ENCODE assay signal across 7 mouse cellular contexts in the genomic region with DNA sequence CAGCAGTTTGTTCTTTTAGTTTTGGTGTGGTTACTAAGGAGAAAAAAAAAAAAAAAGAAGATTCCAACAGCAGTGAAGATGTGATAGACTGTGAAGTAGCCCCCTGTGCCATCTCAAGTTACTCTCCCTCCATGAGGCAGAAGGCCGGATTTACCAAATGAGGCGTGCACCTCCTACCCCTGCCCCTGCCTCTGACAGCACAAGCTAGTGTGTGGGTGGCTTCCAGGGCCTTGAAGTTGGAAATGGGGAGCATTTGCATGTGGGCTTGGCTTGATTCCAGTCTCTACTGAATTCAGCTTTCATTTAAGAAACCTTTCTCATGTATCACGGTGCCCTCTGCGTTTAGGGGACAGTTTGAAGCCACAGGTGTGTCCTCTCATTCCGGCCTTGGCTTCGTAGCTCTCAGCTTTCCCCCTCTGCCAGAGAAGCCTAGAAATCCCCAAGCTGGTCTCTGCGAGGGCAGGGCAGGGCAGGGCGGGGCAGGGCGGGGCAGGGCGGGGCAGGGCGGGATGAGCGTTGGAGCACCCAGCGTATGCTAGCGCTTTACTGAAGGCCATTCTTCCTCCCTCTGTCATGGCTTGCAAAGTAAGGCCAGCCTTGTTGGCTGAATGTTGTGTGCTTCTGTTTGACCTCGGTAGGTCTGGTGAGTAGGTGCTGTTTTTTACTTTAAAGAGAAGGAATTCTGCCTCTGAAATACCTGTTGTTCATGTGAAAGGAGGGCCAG. TPM values are rescaled to one million over a fixed set of nuclear protein-coding genes. Genes with fewer than 3 reads are reported as not detected.
DNase-seq lines count a peak whose midpoint lies in the region; ATAC-seq and TF ChIP-seq lines count a peak whose summit lies in the region.

No protein-coding gene starts in this region.

- H3K4me3 ChIP-seq in lung, embryonic 14.5 days (ENCODE audit: low read depth, low read length), result no peak overlapping the region
- H3K4me3 ChIP-seq in lung, postnatal 0 days (ENCODE audit: low read depth, low read length), result no peak overlapping the region
- no peak overlapping the region for H3K4me3 ChIP-seq in thymus, adult 2 months (ENCODE audit: control insufficient read depth, insufficient read depth, low read length)

- no peaks in the 10 kb centered on the region for H3K4me1 ChIP-seq in lung, embryonic 14.5 days (ENCODE audit: insufficient read depth)
- peaks cover 3% of the 10 kb centered on the region; the same call in 1 of the 2 replicates for H3K4me1 ChIP-seq in lung, postnatal 0 days (ENCODE audit: insufficient read depth, low read depth, low read length)
- H3K4me1 ChIP-seq in thymus, adult 2 months (replicated peaks; ENCODE audit: control insufficient read depth, insufficient read depth, low read length), result peaks cover 5% of the 10 kb centered on the region; the same call in 1 of the 2 replicates

- no peaks in the 10 kb centered on the region for H3K9me3 ChIP-seq in lung, embryonic 14.5 days (ENCODE audit: low read depth, low read length)
- no peaks in the 10 kb centered on the region for H3K9me3 ChIP-seq in lung, postnatal 0 days (ENCODE audit: low read length)

- no peak overlapping the region for H3K4me2 ChIP-seq in lung, embryonic 14.5 days
- H3K4me2 ChIP-seq in lung, postnatal 0 days (replicated peaks; ENCODE audit: low read depth, low read length), result no peak overlapping the region

- no peak overlapping the region for H3K9ac ChIP-seq in lung, embryonic 14.5 days
- no peak overlapping the region for H3K9ac ChIP-seq in lung, postnatal 0 days (replicated peaks; ENCODE audit: low read depth)

- TF ChIP-seq CTCF in lung, embryonic 14.5 days (IDR thresholded peaks at IDR 0.05; ENCODE audit: low read depth), result no peak
- TF ChIP-seq CTCF in lung, postnatal 0 days (IDR thresholded peaks at IDR 0.05), result no peak
- TF ChIP-seq CTCF in brain, embryonic 14.5 days (IDR thresholded peaks at IDR 0.05; ENCODE audit: borderline replicate concordance, extremely low read depth, insufficient read depth, insufficient read length), result no peak
- TF ChIP-seq CTCF in thymus, adult 2 months (IDR thresholded peaks at IDR 0.05; ENCODE audit: borderline replicate concordance, control insufficient read depth, extremely low read depth, insufficient read depth, low read length, poor library complexity), result no peak

- no peaks in the 10 kb centered on the region for H3K27me3 ChIP-seq in lung, embryonic 14.5 days (ENCODE audit: insufficient read depth, low read length)
- H3K27me3 ChIP-seq in lung, postnatal 0 days (replicated peaks; ENCODE audit: insufficient read depth, low read length), result no peaks in the 10 kb centered on the region
- no peaks in the 10 kb centered on the region for H3K27me3 ChIP-seq in thymus, adult 2 months (ENCODE audit: control insufficient read depth, insufficient read depth, low read length)

- no peak overlapping the region for H3K27ac ChIP-seq in lung, embryonic 14.5 days (ENCODE audit: low read depth)
- H3K27ac ChIP-seq in lung, postnatal 0 days (ENCODE audit: low read length), result no peak overlapping the region
- no peak overlapping the region for H3K27ac ChIP-seq in thymus, adult 2 months (ENCODE audit: control insufficient read depth, insufficient read depth, low read length)

- TF ChIP-seq POLR2A in brain, embryonic 14.5 days (IDR thresholded peaks at IDR 0.05; ENCODE audit: borderline replicate concordance, extremely low read depth, insufficient read depth, insufficient read length, poor library complexity, severe bottlenecking), result no peak
- no peak for TF ChIP-seq POLR2A in thymus, adult 2 months (IDR thresholded peaks at IDR 0.05; ENCODE audit: control insufficient read depth, extremely low read depth, insufficient read depth, low read length, poor library complexity)

- no peak for TF ChIP-seq EP300 in lung, postnatal 0 days (IDR thresholded peaks at IDR 0.05)

- 36% methylated on average over 13 of the region's 15 CpGs for WGBS in lung, embryonic 14.5 days
- WGBS in lung, postnatal 0 days, result 58% methylated on average over 13 of the region's 15 CpGs
- WGBS in thymus, adult 2 months, result 87% methylated on average over 15 of the region's 15 CpGs

- peak; percentile 23 for DNase-seq in lung, embryonic 14.5 days
- DNase-seq in lung, postnatal 0 days (ENCODE audit: low spot score), result no peak
- peak; percentile 78 for DNase-seq in brain, embryonic 14.5 days (ENCODE audit: low read depth)
- peak; percentile 30 to 54 for DNase-seq in frontal cortex, postnatal 36 days (ENCODE audit: low spot score in 2 of 2)
- peak; percentile 23 for DNase-seq in naive thymus-derived CD4-positive, alpha-beta T cell, adult 2 months (ENCODE audit: low read depth)
- DNase-seq in thymus, postnatal 14 days, result no peak
- DNase-seq in thymus, adult 2 months, result no peak

- no peak for ATAC-seq in lung, embryonic 14.5 days (ENCODE audit: insufficient read depth)
- no peak for ATAC-seq in lung, postnatal 0 days

- no peaks in the 10 kb centered on the region for H3K36me3 ChIP-seq in lung, embryonic 14.5 days (ENCODE audit: insufficient read depth)
- H3K36me3 ChIP-seq in lung, postnatal 0 days (ENCODE audit: insufficient read depth, low read length), result no peaks in the 10 kb centered on the region
- H3K36me3 ChIP-seq in thymus, adult 2 months (ENCODE audit: control insufficient read depth, insufficient read depth, low read length), result no peaks in the 10 kb centered on the region

RNA-seq across cellular contexts. Expression of a gene that starts 21.6 kb away (rescaled TPM):
- polyA plus RNA-seq in lung, embryonic 14.5 days (2014; fragmentation: Nextera tagmentation; extraction: Ambion mirVana), result 8.6 and 11.8 TPM in 2 replicates
- 10.1 and 13.4 TPM in 2 replicates for polyA plus RNA-seq in lung, postnatal 0 days (2015; fragmentation: Nextera tagmentation; extraction: Ambion mirVana)
- polyA plus RNA-seq in brain, embryonic 14.5 days (2012; rRNA removed), result 12.4 and 23.8 TPM in 2 replicates
- 4.9 and 5.5 TPM in 2 replicates for polyA plus RNA-seq in thymus, adult 2 months (2012; rRNA removed)

Comparison
In these comparisons a context has a peak if more than half of its experiments do, and no peak if none do; other contexts are left out.
1. DNase-seq: peak in lung, embryonic 14.5 days (single experiment), brain, embryonic 14.5 days (single experiment), frontal cortex, postnatal 36 days (2 of 2) and naive thymus-derived CD4-positive, alpha-beta T cell, adult 2 months (single experiment); none in lung, postnatal 0 days (single experiment), thymus, postnatal 14 days (single experiment) and thymus, adult 2 months (single experiment).